Mouse (Mus musculus): ENCODE data around the gene Cblb.

The Cblb gene

GRCm38 (mm10) chr16:52040937-52041336, 9.9 kb downstream of the Cblb start:
- no peak for DNase-seq

- DNase-seq, result peak; percentile 24
Measured at GRCm38 (mm10) chr16:52042667-52043379, 11.8 kb downstream of the Cblb start.

GRCm38 (mm10) chr16:52043380-52044117, 12.5 kb downstream of the Cblb start:
- DNase-seq, result no peak

DNA sequence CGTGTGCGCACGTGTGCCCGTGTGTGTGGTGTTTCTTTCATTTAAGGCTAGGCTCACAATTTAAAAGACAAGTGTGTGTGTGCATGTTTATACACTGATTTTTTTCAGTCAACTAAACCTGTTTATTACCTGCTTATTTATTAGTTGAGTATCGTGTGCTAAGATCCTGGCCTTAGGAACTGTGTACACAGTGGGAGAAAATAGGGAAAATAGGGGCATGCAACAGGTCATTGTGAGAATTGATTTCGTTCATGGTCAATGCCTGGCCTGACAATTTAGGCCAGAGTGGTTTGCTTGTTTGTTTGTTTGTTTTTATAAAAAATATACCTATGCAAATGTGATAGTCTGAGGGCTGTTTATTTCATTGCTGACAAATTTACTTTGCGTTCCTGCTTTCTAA, 13.5 kb downstream of the Cblb start:
- DNase-seq, result no peak

DNA sequence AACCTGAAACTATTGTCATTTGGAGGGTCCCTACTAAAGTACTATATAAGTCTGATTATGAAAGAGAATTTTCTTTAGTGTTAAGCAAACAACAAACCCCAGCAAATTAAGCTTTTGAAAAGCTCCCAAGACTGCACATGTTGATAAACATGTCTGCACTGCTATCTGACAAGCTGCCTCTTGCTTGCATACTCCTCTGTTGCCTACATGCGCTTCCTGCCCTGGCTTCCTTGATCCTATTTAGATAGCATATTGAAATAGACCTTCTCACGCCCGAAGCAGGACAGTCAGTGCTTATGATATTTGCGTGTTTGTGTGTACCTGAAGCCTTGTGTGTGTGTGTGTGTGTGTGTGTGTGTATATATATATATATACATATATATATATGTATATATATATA, 14.0 kb downstream of the Cblb start:
- no peak for DNase-seq

DNA sequence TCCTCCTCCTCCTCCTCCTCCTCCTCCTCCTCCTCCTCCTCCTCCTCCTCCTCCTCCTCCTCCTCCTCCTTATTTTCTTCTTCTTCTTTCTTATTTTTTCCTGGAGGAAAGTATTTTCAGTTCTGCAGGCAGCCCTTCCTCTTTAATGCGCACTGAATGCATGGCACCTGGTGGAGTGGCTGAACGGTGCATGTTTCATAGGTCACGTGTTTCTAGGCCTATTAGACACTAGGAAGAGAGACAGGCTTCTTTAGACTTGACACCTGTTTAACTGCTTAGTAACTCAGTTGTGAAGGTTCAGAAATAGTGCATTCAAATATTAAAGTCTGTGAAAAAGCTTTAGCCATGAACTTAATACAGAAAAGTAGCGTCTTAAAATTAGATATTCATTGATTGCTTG, 15.4 kb downstream of the Cblb start:
- DNase-seq, result no peak

GRCm38 (mm10) chr16:52051106-52051505, 20.1 kb downstream of the Cblb start:
- DNase-seq, result no peak

DNA sequence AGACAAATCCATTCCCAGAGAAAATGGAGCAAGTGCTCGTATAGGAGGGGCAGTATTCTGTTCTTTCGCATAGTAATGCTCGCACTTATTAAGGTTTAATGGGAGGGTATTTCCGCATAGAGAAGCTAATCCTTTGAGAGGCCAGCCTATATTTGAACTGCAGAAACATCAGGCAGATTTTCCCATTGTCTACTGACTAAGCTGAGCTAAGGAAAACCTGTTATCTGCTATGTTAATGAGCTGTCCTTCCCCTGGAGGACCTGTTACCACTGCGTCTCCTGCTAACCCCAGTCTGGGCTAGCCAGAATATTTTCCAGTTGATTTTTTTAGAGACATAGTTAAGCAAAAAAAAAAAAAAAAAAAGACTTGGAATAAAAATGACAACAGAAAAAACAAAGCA, 21.7 kb downstream of the Cblb start:
- no peak for DNase-seq

GRCm38 (mm10) chr16:52055236-52055635, 24.2 kb downstream of the Cblb start:
- DNase-seq, result no peak

DNA sequence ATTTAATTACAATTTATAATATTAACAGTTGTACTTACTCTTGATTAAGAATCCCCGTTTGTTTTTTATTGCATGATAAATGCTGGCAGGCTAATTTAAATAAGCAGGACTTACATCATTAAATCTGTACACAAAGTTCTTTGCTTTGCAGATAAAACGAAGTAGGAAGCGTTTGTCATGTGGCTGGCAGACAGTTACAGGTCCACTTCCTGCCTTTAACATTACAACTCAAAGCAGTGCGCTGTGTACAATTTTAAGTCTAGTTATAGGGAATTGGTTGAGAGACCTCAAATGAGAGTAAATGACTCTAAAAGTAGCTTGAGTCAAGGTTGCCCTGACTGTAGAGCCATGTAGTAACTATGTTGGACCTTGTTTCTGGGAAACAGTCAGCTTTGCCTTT, 25.1 kb downstream of the Cblb start:
- DNase-seq, result no peak

DNA sequence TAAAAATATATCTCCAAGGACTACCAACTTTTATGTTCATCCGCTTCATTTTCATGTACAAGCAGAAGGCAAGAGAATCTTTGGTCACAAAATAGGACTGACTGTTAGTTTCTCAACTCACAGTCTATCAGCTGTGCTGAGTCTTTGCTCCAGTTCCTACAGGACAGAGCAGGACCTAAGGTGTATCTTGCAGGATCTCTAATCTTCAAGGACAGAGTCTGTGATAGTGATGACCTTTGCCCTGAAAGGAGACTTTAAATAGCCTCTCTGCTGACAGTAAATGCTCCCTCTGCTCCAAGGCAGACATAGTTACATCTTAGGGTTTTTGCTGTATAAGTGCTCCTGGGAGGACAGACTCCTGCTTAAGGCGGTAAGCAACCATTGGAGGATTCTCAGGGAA, 26.3 kb downstream of the Cblb start:
- DNase-seq, result no peak

DNA sequence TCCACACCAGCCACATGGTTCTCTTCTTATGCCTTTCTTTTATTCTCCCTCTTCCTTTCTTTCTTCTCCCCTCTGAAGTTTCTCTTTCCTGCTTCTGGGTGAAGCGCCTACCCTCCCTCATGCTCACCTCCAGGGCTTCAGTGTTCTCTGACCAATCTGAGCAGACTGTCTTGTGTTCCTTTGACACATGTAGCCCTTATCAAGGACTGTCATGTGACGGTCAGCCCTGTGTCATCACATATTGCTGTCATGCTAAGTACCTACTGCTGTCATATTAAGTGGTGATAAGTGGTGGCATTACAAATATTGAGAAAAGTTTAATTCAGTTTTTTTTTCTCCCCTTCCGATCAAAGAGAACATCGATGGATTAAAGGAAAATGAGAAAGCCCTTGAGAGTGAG, 28.5 kb downstream of the Cblb start:
- no peak for DNase-seq

DNA sequence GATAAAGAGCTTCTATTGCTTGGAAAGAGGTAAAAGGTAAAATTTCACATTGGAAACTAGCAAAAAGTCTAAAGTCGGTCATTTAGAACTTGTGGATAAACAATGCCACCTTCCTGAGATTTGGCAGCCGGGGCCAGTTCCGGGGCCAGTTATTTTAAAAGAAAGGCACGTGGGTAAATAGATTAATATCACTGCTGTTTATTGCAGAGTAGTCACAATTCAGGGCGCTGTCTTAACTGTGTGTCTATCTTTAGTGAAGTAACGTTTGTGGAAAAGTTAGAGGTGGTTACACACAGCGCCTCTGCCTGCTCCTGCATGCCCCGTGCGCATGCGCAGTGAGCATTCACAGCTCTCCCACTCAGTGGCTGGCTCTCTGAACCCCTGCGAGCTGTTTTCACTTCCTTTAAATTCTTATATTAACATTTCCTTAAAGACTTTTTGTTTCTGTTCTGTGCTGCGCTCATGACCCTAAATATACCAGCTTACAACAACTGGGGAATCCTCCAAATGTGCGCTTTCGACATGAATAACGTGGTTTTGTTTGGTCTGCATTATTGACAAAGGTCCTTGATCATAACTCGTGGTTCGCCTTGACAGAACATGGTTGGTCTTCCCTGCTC, 29.2 kb downstream of the Cblb start:
- DNase-seq, result no peak

DNA sequence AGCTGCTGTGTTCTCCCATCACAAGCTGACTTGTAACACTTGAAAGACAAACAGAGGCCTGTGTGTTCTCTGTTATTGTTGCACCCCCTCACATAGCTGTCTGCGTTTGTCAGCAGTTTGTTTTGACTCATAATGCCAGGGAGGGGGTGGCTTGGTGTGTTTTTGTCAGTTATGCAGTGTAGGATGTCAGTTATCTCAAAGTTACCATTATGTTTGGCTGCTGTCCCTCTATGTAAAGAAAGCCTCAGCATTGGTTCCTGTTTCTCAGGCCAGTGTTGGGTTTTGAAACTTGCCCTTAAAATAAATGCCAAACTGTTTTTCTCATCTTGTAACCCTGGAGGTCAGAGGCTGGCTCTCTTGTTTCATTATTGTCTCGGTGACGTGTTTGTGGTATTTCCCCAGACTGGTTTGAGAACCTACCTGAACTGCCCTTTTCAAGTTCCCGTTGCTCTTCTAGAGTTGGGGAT, 30.0 kb downstream of the Cblb start:
- no peak for DNase-seq

DNA sequence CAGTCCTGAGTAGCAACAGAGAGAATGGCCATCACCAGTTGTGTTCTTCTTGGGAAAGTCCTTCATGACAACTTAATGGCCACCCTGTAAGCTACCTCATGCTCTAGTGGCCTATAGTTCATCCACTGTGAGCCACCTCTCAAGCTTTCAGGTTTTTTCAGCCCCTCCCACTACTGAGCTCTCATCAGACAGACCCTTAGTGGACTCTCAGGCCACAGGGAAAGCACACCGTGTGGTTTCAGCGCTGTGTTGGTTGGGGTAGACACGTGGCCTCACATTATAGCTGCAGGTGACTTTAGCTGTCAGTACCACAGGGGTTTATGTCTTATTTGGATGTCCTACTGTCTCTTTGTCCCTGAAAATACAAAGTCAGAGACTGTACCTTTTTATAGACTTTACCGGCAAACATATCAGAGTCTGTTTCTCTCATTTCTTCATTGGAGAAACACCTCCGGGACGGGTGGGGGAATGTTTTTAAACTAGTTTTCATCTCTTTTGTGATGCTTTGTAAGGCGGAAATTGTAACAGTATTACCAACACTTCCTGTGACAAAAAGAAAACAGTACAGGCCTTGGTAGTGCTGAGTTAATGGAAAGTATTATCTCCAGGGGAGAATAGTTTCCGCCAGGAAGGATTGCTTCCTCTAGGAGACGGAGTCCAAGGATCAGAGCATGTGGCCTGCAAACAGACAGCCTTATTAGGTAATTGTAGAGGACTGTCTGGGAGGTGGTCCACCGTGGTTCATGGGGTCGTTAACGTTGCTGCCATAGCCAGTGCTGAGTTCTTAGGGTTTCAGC, 33.5 kb downstream of the Cblb start:
- DNase-seq, result no peak

DNA sequence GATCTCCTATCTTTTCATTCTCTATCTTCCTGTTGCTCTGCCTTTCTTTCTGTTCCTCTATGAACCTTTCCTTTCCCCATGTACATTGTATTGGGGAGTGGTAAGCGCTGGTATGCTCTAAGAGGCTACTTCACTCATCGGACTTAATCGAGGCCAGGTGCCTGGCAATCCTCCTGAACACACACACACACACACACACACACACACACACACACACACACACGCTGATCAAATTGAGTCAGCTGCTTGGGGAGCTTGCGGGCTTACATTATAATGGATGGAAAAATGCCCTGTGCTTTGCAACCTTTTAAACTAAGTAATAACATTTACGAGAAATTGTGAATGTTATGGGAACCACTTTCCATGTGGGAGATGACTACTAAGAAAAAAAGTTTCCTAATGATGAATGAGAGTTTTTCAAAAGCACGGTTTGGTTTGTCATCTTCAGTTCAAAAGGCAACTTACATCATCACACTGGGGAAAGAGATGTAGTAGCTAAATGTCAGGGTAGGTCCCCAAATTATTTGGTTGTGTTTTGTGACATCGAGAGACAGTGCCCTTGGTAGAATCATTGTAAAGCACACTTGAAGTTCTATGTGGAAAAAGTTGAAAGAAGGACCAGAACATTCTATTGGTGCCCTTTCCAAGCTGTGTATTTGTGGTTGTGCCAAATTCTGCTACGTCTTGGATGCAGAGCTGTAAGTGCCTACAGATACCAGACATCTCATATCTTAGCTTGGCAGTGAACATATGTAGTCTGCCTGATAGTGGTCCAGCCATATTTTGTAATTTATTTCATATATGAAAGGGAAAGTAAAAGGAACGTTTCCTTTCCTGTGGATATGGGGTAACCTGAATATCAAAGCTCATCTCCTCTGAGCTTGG, 36.8 kb downstream of the Cblb start:
- DNase-seq, result no peak

GRCm38 (mm10) chr16:52068517-52068874, 37.5 kb downstream of the Cblb start:
- DNase-seq, result no peak

DNA sequence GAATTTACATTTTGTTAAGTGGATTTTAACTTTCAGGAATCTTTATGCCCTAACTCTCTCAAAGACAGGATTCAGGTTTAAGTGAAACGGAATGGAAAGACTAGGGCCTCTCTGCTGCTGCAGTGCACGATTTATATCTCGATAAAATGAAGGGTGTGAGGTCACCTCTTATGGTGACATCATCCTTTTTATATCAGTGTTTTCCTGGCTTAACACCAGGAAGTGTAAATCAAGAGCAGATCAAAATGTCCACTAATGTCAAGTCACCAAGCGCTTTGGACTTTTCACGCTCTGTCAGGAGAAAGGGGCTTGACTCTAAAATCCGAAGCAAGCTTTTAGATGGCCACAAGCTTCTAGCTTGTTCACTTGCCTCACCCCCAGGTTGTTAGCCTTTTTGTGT, 38.6 kb downstream of the Cblb start:
- DNase-seq, result no peak

GRCm38 (mm10) chr16:52070128-52070527, 39.1 kb downstream of the Cblb start:
- DNase-seq, result no peak

DNA sequence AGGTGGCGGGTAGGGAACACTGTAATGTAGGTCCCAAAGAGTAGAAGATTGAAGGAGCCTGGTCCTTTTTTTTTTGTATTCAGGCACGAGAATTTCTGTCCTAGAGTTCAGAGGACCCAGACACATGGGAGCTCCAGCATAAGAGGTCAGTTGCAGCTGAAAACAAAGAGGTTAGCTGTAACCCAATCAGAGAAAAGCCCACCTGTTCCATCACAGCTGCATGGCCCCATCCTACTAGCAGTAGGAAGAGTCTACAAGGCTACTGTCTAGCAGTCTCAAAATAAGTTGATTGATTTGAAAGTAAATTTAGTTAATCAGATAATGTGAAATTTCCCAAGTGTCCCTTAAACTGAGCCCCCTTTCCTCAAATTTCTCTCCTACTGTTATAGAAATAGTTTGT, 40.3 kb downstream of the Cblb start:
- no peak for DNase-seq

DNA sequence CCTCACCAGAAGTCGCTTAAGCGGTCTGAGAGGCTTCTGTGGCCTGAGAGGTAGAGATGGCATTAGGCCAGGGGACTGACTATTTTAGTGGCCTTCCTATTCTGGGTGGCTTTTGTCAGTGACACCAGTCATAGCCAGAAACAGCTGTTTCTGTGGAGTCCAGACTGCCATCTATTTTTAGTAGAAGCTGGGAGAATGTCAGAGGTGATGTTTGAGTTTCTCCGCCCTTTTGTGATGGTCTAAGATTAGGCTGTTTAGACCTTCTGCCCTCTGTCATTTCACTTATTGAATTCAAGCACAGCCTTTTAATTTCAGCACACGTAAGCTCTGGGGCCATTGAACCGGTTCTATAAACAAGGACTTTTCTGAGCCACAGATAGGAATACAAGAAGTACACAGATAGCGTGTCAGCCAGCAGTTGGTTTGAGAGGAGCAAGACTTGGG, 40.8 kb downstream of the Cblb start:
- DNase-seq, result no peak

- DNase-seq, result no peak
Measured at GRCm38 (mm10) chr16:52076652-52077051, 45.6 kb downstream of the Cblb start.
